Mouse (Mus musculus) inflammation-experienced regulatory T-cells, adult 6 months (primary cell): Measurements from ENCODE around the gene Glul. TPM values are rescaled to one million over a fixed set of nuclear protein-coding genes. Genes with fewer than 3 reads are reported as not detected.

Experiments
- ATAC-seq: one replicate; pipeline ENCODE4 v1.8.0; 2017
- polyA plus RNA-seq, 3 experiments: library from polyadenylated mRNA; unstranded; fragments of 100-300 nt; shearing (Covaris generic); gene quantifications; one replicate each; pipeline ENCODE4 v1.2.1; 2017

Gene Glul
- polyA plus RNA-seq, 3 experiments from 2014 or later: 21.0 to 30.6 (median 29.8) TPM

- no peak for ATAC-seq
Measured at GRCm38 (mm10) chr1:153909963-153910291, 10.2 kb downstream of the Glul start.

GRCm38 (mm10) chr1:153910423-153910822 is 10.7 kb downstream of the Glul start:
- no peak for ATAC-seq

GRCm38 (mm10) chr1:153911276-153911795 is 11.6 kb downstream of the Glul start:
- ATAC-seq: no peak

- ATAC-seq: no peak
Measured at GRCm38 (mm10) chr1:153913869-153914268, 14.1 kb downstream of the Glul start.

GRCm38 (mm10) chr1:153918521-153919206 is 18.9 kb downstream of the Glul start:
- ATAC-seq: no peak

GRCm38 (mm10) chr1:153921642-153922041 is 21.9 kb downstream of the Glul start:
- ATAC-seq: no peak

- no peak for ATAC-seq
Measured at GRCm38 (mm10) chr1:153922571-153923021, 22.9 kb downstream of the Glul start.

- ATAC-seq: no peak
Measured at GRCm38 (mm10) chr1:153924395-153925385, 24.9 kb downstream of the Glul start.

- ATAC-seq: no peak
Measured at GRCm38 (mm10) chr1:153930431-153930830, 30.7 kb downstream of the Glul start.

GRCm38 (mm10) chr1:153933772-153934171 is 34.0 kb downstream of the Glul start:
- no peak for ATAC-seq

- ATAC-seq: no peak
Measured at GRCm38 (mm10) chr1:153935844-153936380, 36.2 kb downstream of the Glul start.

GRCm38 (mm10) chr1:153937025-153937424 is 37.3 kb downstream of the Glul start:
- ATAC-seq: no peak

GRCm38 (mm10) chr1:153940986-153941385 is 41.2 kb downstream of the Glul start:
- no peak for ATAC-seq

GRCm38 (mm10) chr1:153945181-153945580 is 45.4 kb downstream of the Glul start:
- no peak for ATAC-seq

GRCm38 (mm10) chr1:153946971-153947370 is 47.2 kb downstream of the Glul start:
- ATAC-seq: no peak

GRCm38 (mm10) chr1:153947837-153948236 is 48.1 kb downstream of the Glul start:
- ATAC-seq: no peak

- no peak for ATAC-seq
Measured at GRCm38 (mm10) chr1:153953232-153953631, 53.5 kb downstream of the Glul start.

GRCm38 (mm10) chr1:153953797-153954196 is 54.1 kb downstream of the Glul start:
- no peak for ATAC-seq

- ATAC-seq: no peak
Measured at GRCm38 (mm10) chr1:153957850-153958249, 58.1 kb downstream of the Glul start.
